Mouse (Mus musculus): ENCODE measurements around the gene Surf1.
"Not testable (repeated sequence)": the region's sequence is repeated elsewhere in the genome, so short reads cannot be mapped to it uniquely, and the experiment has no call there.

Gene Surf1

DNA sequence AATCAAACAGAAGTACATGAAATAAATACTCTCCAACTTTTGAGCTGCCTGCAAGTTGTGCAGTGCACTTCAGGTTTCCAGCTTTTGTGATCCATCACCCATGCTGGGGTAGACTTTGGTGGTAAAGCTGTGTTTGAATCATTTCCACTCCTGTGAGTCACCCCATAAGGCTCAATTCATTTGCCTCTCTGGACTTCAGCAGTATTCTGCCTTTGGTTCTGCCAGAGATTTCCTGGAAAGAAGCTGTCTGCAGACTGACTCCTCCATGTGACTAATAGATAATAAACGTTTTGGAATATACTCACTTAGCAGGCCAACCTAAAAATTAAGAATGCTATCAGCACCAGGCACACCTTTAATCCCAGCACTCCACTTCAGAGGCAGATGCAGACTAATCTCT lies 15.6 kb downstream of the Surf1 start:
- no peak for ATAC-seq (ENCODE audit: low TSS enrichment)

- no peak for ATAC-seq (ENCODE audit: low TSS enrichment)
Measured at GRCm38 (mm10) chr2:26895898-26896297, 20.4 kb downstream of the Surf1 start.

DNA sequence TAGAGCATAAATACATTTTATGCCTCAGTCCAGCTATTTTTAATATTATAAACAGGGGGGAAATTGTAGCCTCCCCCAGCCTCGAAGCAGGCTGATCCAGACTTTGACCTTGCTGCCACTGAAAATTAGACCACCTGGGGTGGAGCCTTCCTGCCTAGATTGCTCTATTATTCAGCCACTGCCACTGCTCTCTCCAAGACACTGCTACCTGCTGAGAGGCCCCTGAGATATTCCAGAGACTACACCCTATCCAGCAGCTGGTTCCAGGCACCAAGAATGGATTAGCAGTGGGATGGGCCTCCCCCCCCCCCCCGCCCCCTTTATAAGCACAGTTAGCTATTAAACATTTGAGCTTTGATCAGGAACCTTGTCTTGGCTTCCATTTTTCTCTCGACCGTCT lies 30.2 kb downstream of the Surf1 start:
- ATAC-seq (ENCODE audit: low TSS enrichment) = not testable (repeated sequence)

GRCm38 (mm10) chr2:26885541-26885940 lies 30.8 kb downstream of the Surf1 start:
- not testable (repeated sequence) for ATAC-seq (ENCODE audit: low TSS enrichment)

DNA sequence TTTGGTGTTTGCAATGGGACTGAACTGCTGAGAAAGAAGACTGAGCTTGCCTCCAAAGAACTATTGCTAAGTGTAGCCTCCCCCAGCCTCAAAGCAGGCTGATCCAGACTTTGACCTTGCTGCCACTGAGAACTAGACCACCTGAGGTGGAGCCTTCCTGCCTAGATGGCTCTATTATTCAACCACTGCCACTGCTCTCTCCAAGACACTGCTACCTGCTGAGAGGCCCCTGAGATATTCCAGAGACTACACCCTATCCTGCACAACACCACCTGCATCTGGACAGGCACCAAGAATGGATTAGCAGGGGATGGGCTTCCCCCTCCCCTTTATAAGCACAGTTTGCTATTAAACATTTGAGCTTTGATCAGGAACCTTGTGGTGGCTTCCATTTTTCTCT lies 37.8 kb downstream of the Surf1 start:
- no peak for ATAC-seq (ENCODE audit: low TSS enrichment)

- ATAC-seq (ENCODE audit: low TSS enrichment) = no peak
Measured at GRCm38 (mm10) chr2:26870666-26871065, 45.7 kb downstream of the Surf1 start.

- no peak for ATAC-seq (ENCODE audit: low TSS enrichment)
Measured at GRCm38 (mm10) chr2:26864879-26865278, 51.5 kb downstream of the Surf1 start, which contains the start of gene Abo. Gene Abo (minus strand): TSS chr2:26864979.
